8 mouse cellular contexts compared by ENCODE assay signal in genomic region chr10:34282420-34283238, GRCm38 (mm10). TPM values are rescaled to one million over a fixed set of nuclear protein-coding genes. Genes with fewer than 3 reads are reported as not detected.
DNase-seq lines count a peak whose midpoint lies in the region; ATAC-seq lines count a peak whose summit lies in the region.

No protein-coding gene starts in this region.

- peak overlapping the region; percentile 97 for H3K9ac ChIP-seq in forebrain, embryonic 15.5 days (replicated peaks)
- H3K9ac ChIP-seq in hindbrain, embryonic 12.5 days, result peak overlapping the region; percentile 94

- H3K9me3 ChIP-seq in forebrain, embryonic 15.5 days, result no peaks in the 10 kb centered on the region
- H3K9me3 ChIP-seq in hindbrain, embryonic 12.5 days (replicated peaks), result no peaks in the 10 kb centered on the region

- peak overlapping the region; percentile 79 for H3K4me2 ChIP-seq in forebrain, embryonic 15.5 days (replicated peaks)
- peak overlapping the region; percentile 73 for H3K4me2 ChIP-seq in hindbrain, embryonic 12.5 days (replicated peaks)

- ATAC-seq in forebrain, embryonic 15.5 days (replicated peaks), result no peak; the same call in 1 of the 2 replicates
- peak; percentile 51 for ATAC-seq in hindbrain, embryonic 12.5 days (ENCODE audit: low FRiP score)

- H3K36me3 ChIP-seq in forebrain, embryonic 15.5 days, result peaks cover 10% of the 10 kb centered on the region
- peaks cover 7% of the 10 kb centered on the region for H3K36me3 ChIP-seq in hindbrain, embryonic 12.5 days

- H3K4me3 ChIP-seq in forebrain, embryonic 15.5 days, result peak overlapping the region; percentile 99
- H3K4me3 ChIP-seq in hindbrain, embryonic 12.5 days, result peak overlapping the region; percentile 98

- H3K27me3 ChIP-seq in forebrain, embryonic 15.5 days, result no peaks in the 10 kb centered on the region
- H3K27me3 ChIP-seq in hindbrain, embryonic 12.5 days, result no peaks in the 10 kb centered on the region

- WGBS in forebrain, embryonic 15.5 days, result 3% methylated on average over 47 of the region's 47 CpGs
- WGBS in hindbrain, embryonic 12.5 days, result 4% methylated on average over 47 of the region's 47 CpGs

- peaks cover 23% of the 10 kb centered on the region for H3K4me1 ChIP-seq in forebrain, embryonic 15.5 days
- peaks cover 18% of the 10 kb centered on the region for H3K4me1 ChIP-seq in hindbrain, embryonic 12.5 days

- DNase-seq in layer of hippocampus, adult 11-12 months (ENCODE audit: low spot score), result peak; percentile 53
- DNase-seq in layer of hippocampus, adult 9-10 months (ENCODE audit: low spot score), result no peak
- DNase-seq in cerebellum, adult 11-12 months, result peak; percentile 75
- peak; percentile 47 to 48 for DNase-seq in layer of hippocampus, postnatal 36 days
- peak; percentile 52 for DNase-seq in lung, postnatal 36 days
- peak; percentile 50 for DNase-seq in right cerebral cortex, postnatal 25 days

- H3K27ac ChIP-seq in forebrain, embryonic 15.5 days (replicated peaks), result peak overlapping the region; percentile 90
- H3K27ac ChIP-seq in hindbrain, embryonic 12.5 days, result peak overlapping the region; percentile 90

RNA-seq across cellular contexts. Expression of gene Tspyl1, which starts 0.6 kb away (rescaled TPM):
- 133 and 134 TPM in 2 replicates for polyA plus RNA-seq in forebrain, embryonic 15.5 days (2015; fragmentation: Nextera tagmentation; extraction: Ambion mirVana)
- polyA plus RNA-seq in hindbrain, embryonic 12.5 days (2016; fragmentation: Nextera tagmentation; extraction: Ambion mirVana), result 129 and 140 TPM in 2 replicates
- total RNA-seq in layer of hippocampus, postnatal 36 days (2021), result 100 to 1,000 TPM; 151 to 170 TPM

RNA-seq across cellular contexts. Expression of gene Tspyl4, which starts 14.6 kb away (rescaled TPM):
- polyA plus RNA-seq in forebrain, embryonic 15.5 days (2015; fragmentation: Nextera tagmentation; extraction: Ambion mirVana), result 166 and 196 TPM in 2 replicates
- 134 and 153 TPM in 2 replicates for polyA plus RNA-seq in hindbrain, embryonic 12.5 days (2016; fragmentation: Nextera tagmentation; extraction: Ambion mirVana)
- 100 to 1,000 TPM; 346 to 384 TPM for total RNA-seq in layer of hippocampus, postnatal 36 days (2021)
